Mouse (Mus musculus) lung, embryonic 14.5 days (tissue): ENCODE measurements at regions not wholly inside any gene's neighbourhood (a gene's known extent, or its start where the extent isn't known, plus 50 kb on each side); places are given as distances from the start of the nearest gene placed in this dataset.

Experiments
- ATAC-seq: fragments of 200-750 bp; cut with Nextera tagmentation; 2 replicates; pipeline ENCODE4 v1.8.0; 2017; ENCODE audit warnings: mild to moderate bottlenecking, moderate TSS enrichment, moderate library complexity; ENCODE audit not compliant: insufficient read depth
- DNase-seq: peaks from one replicate; pipeline ENCODE4 v3.0.0-alpha.2; 2015
- H3K27ac ChIP-seq: fragments of 300-500 bp; sonication (generic); 2 replicates; pipeline ENCODE4 v1.5.1; 2014; ENCODE audit warnings: low read depth, mild to moderate bottlenecking, moderate library complexity
- H3K27me3 ChIP-seq: fragments of 300-500 bp; sonication (generic); 2 replicates; pipeline ENCODE4 v1.6.1; 2014; ENCODE audit warnings: low read length, control low read depth; ENCODE audit not compliant: insufficient read depth
- H3K36me3 ChIP-seq: fragments of 300-500 bp; sonication (generic); 2 replicates; pipeline ENCODE4 v1.6.1; 2014; ENCODE audit warnings: control low read depth; ENCODE audit not compliant: insufficient read depth
- H3K4me1 ChIP-seq: fragments of 300-500 bp; sonication (generic); 2 replicates; pipeline ENCODE4 v1.6.1; 2014; ENCODE audit warnings: antibody characterized with exemption, control low read depth; ENCODE audit not compliant: insufficient read depth
- H3K4me2 ChIP-seq: fragments of 300-500 bp; sonication (generic); 2 replicates; pipeline ENCODE4 v1.6.1; 2014; ENCODE audit warnings: mild to moderate bottlenecking
- H3K4me3 ChIP-seq: fragments of 300-500 bp; sonication (generic); 2 replicates; pipeline ENCODE4 v1.5.1; 2014; ENCODE audit warnings: low read depth, low read length
- H3K9ac ChIP-seq: fragments of 300-500 bp; sonication (generic); 2 replicates; pipeline ENCODE4 v1.6.1; 2014
- H3K9me3 ChIP-seq: fragments of 300-500 bp; sonication (generic); 2 replicates; pipeline ENCODE4 v1.6.1; 2016; ENCODE audit warnings: low read depth, low read length, control low read depth
- CTCF ChIP-seq: IDR thresholded peaks from 2 replicates; pipeline ENCODE4 v1.5.1; 2016; ENCODE audit warnings: antibody characterized with exemption, low read depth
- WGBS: fragments of 180-500 bp; shearing (Covaris S2); extraction: QIAGEN DNeasy Blood & Tissue Kit; methylation state at CpG from one replicate; pipeline ENCODE4 v1.1.7; 2014; 5-methylcytosine and 5-hydroxymethylcytosine counted together

DNA sequence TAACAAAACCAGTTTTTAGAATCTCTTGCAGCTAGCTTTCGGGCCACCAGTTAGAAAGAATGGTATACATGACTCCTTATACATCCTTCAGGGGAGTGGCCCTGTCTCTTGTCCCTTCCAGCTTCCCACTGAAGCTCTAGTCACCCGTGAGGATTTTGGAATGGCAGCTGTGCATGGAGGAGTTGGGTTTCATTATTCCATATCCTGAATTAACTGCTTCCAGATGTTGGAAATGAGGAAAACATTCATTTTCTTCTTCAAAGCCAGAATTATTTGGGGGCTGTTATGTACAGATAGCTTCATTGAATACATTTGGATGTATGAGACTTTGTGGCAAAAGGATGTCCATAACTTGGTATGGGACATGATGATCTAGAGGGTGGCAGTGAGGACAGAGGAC, 181.3 kb upstream of the Irx3 start:
- Histone ChIP-seq H3K9me3 (no peaks in the 10 kb centered on the region), H3K4me1 (peaks cover 7% of the 10 kb centered on the region; the same call in 1 of the 2 replicates), H3K4me3 (no peak overlapping the region), H3K36me3 (no peaks in the 10 kb centered on the region), H3K4me2 (no peak overlapping the region), H3K9ac (no peak overlapping the region), H3K27ac (no peak overlapping the region), H3K27me3 (no peaks in the 10 kb centered on the region)
- DNase-seq (no peak), ATAC-seq (no peak)
- no peak for TF ChIP-seq CTCF
- 69% methylated on average over 2 of the region's 2 CpGs for WGBS

DNA sequence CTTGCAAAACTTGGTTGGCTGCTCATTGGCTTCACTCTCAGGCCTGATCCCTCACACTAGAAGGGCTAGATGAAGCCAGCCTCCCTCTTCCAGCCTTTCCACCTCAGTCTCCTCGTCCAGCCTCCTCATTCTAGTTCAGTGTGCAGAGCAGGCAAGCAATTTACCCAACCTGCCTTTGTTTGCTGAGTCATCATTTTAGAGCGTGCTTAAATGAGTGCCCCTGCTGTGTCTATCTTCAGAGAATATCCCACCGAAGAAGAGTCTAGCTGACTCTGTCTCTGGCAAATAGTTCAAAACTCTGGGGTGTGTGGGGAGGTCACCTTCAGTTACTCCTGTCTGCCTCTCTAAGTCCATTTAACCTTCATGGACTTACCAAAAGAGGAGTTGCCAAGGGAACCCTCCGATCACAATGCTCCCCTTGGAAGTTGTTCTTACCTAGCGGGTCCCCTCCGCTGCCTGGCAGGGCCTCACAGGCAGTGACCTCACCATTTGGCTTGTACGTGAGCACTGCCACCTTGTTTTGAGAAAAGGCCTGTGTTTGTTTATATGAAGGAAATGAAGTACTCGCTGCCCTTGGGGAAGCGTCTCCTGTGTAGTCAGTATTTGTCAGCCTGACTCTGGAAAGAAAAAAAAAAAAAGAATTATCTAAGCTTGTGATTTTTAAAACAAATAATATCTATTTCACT, 175.2 kb upstream of the Irx3 start:
- DNase-seq: peak; percentile 53
- H3K27ac ChIP-seq: no peak overlapping the region
- H3K36me3 ChIP-seq: no peaks in the 10 kb centered on the region
- H3K9me3 ChIP-seq: no peaks in the 10 kb centered on the region
- H3K4me2 ChIP-seq: no peak overlapping the region
- no peak overlapping the region for H3K4me3 ChIP-seq
- H3K9ac ChIP-seq: no peak overlapping the region
- no peak for ATAC-seq
- H3K4me1 ChIP-seq: no peaks in the 10 kb centered on the region
- TF ChIP-seq CTCF: no peak
- H3K27me3 ChIP-seq: peaks cover 5% of the 10 kb centered on the region; the same call in 1 of the 2 replicates
- WGBS: 42% methylated on average over 9 of the region's 9 CpGs

DNA sequence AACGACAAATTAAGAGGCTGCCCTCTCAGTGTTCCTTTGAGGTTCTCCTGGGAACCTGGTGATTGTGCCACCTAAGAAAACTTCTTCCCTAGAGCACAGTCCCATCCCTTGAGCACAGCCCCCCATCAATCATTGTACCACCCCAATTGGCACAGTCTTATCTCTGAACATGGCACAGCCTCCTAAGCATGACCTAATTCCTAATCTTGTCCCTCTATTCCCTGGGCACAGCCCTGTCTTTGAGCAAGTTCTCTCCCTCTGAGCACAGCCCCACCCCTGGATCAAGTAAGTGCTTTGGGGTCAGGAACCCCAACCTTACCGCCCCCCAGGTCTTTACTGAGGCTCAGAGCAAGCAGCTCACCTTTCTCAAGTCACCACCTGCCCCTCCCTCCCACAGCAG, 173.6 kb upstream of the Irx3 start:
- H3K9me3 ChIP-seq: no peaks in the 10 kb centered on the region
- no peak overlapping the region for H3K27ac ChIP-seq
- no peak overlapping the region for H3K4me3 ChIP-seq
- ATAC-seq (no peak), DNase-seq (no peak)
- H3K4me2 ChIP-seq: no peak overlapping the region
- TF ChIP-seq CTCF: no peak
- peaks cover 5% of the 10 kb centered on the region; the same call in 1 of the 2 replicates for H3K27me3 ChIP-seq
- no peaks in the 10 kb centered on the region for H3K36me3 ChIP-seq
- H3K4me1 ChIP-seq: no peaks in the 10 kb centered on the region
- H3K9ac ChIP-seq: no peak overlapping the region
- WGBS: 81% methylated on average over 2 of the region's 2 CpGs

DNA sequence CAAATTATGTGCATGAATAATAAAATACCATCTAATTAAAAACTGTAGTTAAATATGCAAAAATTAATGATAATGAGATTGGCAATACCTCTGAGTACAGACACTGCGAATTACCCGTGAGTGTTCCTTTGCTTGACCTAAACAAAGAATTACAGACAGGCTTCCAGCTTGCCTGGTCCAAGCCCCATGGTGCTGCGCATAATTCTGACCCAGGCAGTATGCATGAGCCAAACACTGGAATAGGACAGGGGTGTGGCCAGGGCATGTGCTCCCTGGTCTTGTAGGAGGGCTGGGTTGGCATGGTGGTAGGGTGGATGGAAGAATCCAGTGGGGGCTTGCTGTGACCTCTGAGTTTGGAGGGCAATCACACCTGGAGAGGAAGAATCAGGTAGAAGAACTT, 172.8 kb upstream of the Irx3 start:
- ATAC-seq: no peak
- no peaks in the 10 kb centered on the region for H3K36me3 ChIP-seq
- TF ChIP-seq CTCF: no peak
- H3K27ac ChIP-seq: no peak overlapping the region
- no peak overlapping the region for H3K4me2 ChIP-seq
- no peak for DNase-seq
- no peaks in the 10 kb centered on the region for H3K4me1 ChIP-seq
- 78% methylated on average over 3 of the region's 3 CpGs for WGBS
- H3K9ac ChIP-seq: no peak overlapping the region
- peaks cover 5% of the 10 kb centered on the region; the same call in 1 of the 2 replicates for H3K27me3 ChIP-seq
- no peak overlapping the region for H3K4me3 ChIP-seq
- no peaks in the 10 kb centered on the region for H3K9me3 ChIP-seq

DNA sequence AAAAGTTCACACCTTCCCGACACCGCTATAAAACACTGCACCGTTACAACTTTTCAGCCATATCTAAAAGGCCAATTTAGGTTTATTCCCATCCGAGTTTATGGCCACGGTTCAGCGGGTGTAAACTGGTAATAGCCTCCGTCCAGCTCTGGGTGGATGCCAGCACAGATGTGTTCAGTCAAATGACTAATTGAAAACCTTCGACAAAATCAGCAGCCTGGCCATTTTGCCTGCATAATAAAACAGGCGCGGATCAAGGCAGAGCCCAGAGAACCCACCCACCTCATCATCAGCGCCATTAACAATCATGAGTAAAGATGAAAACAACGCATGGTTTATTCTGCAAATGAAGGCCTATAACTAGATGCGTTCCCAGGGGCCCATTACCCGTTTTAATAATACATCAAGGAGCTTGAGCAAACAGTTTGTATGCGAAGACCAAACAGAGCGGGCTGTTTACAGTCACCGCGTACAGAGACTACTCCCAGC, 172.1 kb upstream of the Irx3 start:
- WGBS: 56% methylated on average over 18 of the region's 18 CpGs
- Histone ChIP-seq H3K36me3 (no peaks in the 10 kb centered on the region), H3K4me1 (no peaks in the 10 kb centered on the region), H3K4me3 (no peak overlapping the region), H3K4me2 (no peak overlapping the region), H3K27me3 (peaks cover 5% of the 10 kb centered on the region; the same call in 1 of the 2 replicates), H3K27ac (no peak overlapping the region), H3K9ac (no peak overlapping the region), H3K9me3 (no peaks in the 10 kb centered on the region)
- no peak for TF ChIP-seq CTCF
- DNase-seq: no peak
- ATAC-seq: no peak

DNA sequence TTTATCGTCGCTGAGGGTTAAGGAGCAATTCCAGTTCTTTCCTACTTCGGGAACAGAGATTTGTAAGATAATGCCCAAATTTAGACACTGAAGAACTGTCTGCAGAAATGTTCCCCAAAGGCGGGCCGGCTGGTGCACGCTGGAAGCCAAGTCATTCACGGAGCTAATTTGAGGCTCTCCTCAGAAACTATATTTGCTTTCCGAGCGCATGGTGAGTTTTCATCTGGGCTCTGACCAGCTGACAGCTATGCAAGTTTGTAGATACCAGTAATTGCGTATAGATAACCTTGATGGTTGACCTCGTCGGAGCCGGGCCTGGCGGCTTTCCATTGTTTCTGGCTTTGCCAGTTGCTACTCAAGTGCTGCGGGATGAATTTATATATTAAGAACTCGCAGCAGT, 165.5 kb upstream of the Irx3 start:
- Histone ChIP-seq H3K4me1 (peaks cover 10% of the 10 kb centered on the region; the same call in 1 of the 2 replicates), H3K36me3 (no peaks in the 10 kb centered on the region), H3K9ac (no peak overlapping the region), H3K4me2 (peak overlapping the region; percentile 61), H3K9me3 (no peaks in the 10 kb centered on the region), H3K4me3 (peak overlapping the region; percentile 23), H3K27me3 (no peaks in the 10 kb centered on the region), H3K27ac (no peak overlapping the region)
- ATAC-seq (peak; percentile 57; the same call in 1 of the 2 replicates), DNase-seq (peak; percentile 76)
- no peak for TF ChIP-seq CTCF
- 4% methylated on average over 16 of the region's 16 CpGs for WGBS

DNA sequence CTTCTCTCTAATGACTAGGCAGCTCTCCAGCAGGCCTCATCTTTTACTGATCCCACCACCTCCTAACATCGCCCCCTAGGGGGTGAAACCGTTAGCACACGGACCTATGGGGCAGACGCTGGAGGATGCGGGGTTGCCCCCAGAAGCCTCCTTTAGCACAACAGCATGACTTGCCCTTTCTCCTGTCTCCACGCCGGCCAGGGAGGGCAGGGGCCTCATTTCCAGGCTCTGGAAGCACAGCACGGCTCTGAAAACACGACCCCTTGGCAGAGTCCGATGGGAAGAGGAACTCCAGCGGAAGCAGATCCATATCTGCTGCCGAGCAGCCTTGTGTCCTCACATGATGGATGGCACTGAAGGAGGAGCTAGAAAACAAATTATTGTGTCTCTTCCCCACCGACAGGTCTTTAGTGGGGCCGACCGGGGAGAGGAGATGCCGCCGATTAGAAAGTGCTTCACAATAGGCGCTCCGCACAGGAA, 165.1 kb upstream of the Irx3 start:
- Histone ChIP-seq H3K4me1 (peaks cover 10% of the 10 kb centered on the region; the same call in 1 of the 2 replicates), H3K27me3 (no peaks in the 10 kb centered on the region), H3K9ac (peak overlapping the region; percentile 27; the same call in 1 of the 2 replicates), H3K36me3 (no peaks in the 10 kb centered on the region), H3K27ac (no peak overlapping the region), H3K9me3 (no peaks in the 10 kb centered on the region), H3K4me2 (peak overlapping the region; percentile 61), H3K4me3 (peak overlapping the region; percentile 23)
- 15% methylated on average over 19 of the region's 19 CpGs for WGBS
- ATAC-seq (no peak), DNase-seq (peak; percentile 73)
- TF ChIP-seq CTCF: peak; percentile 63
